21 mouse cellular contexts compared by ENCODE assay signal in genomic region chr4:53262466-53262865, GRCm38 (mm10).
A peak's percentile ranks its signal among the peaks of the same experiment; 100 is the strongest.
DNase-seq lines count a peak whose midpoint lies in the region; ATAC-seq and TF ChIP-seq lines count a peak whose summit lies in the region.
"Had no signal": no experiment of that assay in that cellular context is flagged by ENCODE, and none has a peak within 500 bp of the region (broad histone marks: within the 10 kb centered on the region; RNA-seq: fewer than 3 reads in every experiment).

No protein-coding gene starts in this region.

- ATAC-seq in kidney, embryonic 14.5 days (ENCODE audit: low FRiP score, low TSS enrichment), result no peak
- 0 out of 2 replicates have a peak, but pooled peaks have one; percentile 31 for ATAC-seq in liver, embryonic 16.5 days (ENCODE audit: low read depth)
- no peak for ATAC-seq in liver, postnatal 0 days
- ATAC-seq: forebrain, embryonic 14.5 days; forebrain, embryonic 16.5 days had no signal

- H3K27ac ChIP-seq in kidney, embryonic 14.5 days (ENCODE audit: low read depth, low read length), result no peak overlapping the region
- no peak overlapping the region for H3K27ac ChIP-seq in liver, embryonic 16.5 days (ENCODE audit: low read length)
- no peak overlapping the region for H3K27ac ChIP-seq in liver, postnatal 0 days (ENCODE audit: low read depth)
- H3K27ac ChIP-seq: embryonic facial prominence, embryonic 13.5 days; embryonic facial prominence, embryonic 15.5 days; forebrain, embryonic 10.5 days; forebrain, embryonic 12.5 days had no signal

- DNase-seq in adrenal gland, adult 2 months, result peak; percentile 76
- no peak for DNase-seq in adrenal gland, postnatal 10 days
- peak; percentile 68 for DNase-seq in kidney, adult 9 months
- DNase-seq in liver, postnatal 0 days, result no peak
- DNase-seq: adrenal gland, postnatal 25 days; cerebellum, adult 11 months; cerebellum, adult 18-20 months; cerebellum, adult 8-10 months; cerebellum, adult 9-11 months; cerebellum, postnatal 14 days; cerebellum, postnatal 36 days; embryo, embryonic 11 days had no signal

- no peaks in the 10 kb centered on the region for H3K4me1 ChIP-seq in kidney, embryonic 14.5 days (ENCODE audit: control insufficient read depth, insufficient read depth, low read length)
- peaks cover 2% of the 10 kb centered on the region for H3K4me1 ChIP-seq in liver, embryonic 16.5 days (ENCODE audit: control insufficient read depth, low read depth, low read length)
- H3K4me1 ChIP-seq in liver, postnatal 0 days (ENCODE audit: insufficient read depth), result peaks cover 17% of the 10 kb centered on the region

- no peak overlapping the region for H3K9ac ChIP-seq in kidney, embryonic 14.5 days (ENCODE audit: low read depth, low read length)
- no peak overlapping the region for H3K9ac ChIP-seq in liver, embryonic 16.5 days (ENCODE audit: low read depth, low read length)
- H3K9ac ChIP-seq in liver, postnatal 0 days (replicated peaks), result no peak overlapping the region
- H3K9ac ChIP-seq: embryonic facial prominence, embryonic 13.5 days; embryonic facial prominence, embryonic 15.5 days; forebrain, embryonic 12.5 days had no signal

- 71% methylated on average over 5 of the region's 5 CpGs for WGBS in kidney, embryonic 14.5 days
- 54% methylated on average over 5 of the region's 5 CpGs for WGBS in liver, embryonic 16.5 days (ENCODE audit: insufficient replicate concordance)
- 64% methylated on average over 5 of the region's 5 CpGs for WGBS in liver, postnatal 0 days (ENCODE audit: insufficient replicate concordance)

- no peaks in the 10 kb centered on the region for H3K36me3 ChIP-seq in kidney, embryonic 14.5 days (ENCODE audit: control insufficient read depth, insufficient read depth, low read length)
- no peaks in the 10 kb centered on the region for H3K36me3 ChIP-seq in liver, embryonic 16.5 days (ENCODE audit: control insufficient read depth, insufficient read depth)
- no peaks in the 10 kb centered on the region for H3K36me3 ChIP-seq in liver, postnatal 0 days (replicated peaks; ENCODE audit: insufficient read depth, low read length)
- H3K36me3 ChIP-seq: embryonic facial prominence, embryonic 13.5 days; embryonic facial prominence, embryonic 15.5 days; forebrain, embryonic 10.5 days; forebrain, embryonic 12.5 days had no signal

- H3K4me3 ChIP-seq in kidney, embryonic 14.5 days (ENCODE audit: low read length), result no peak overlapping the region
- no peak overlapping the region for H3K4me3 ChIP-seq in liver, embryonic 16.5 days (ENCODE audit: low read depth, low read length)
- no peak overlapping the region for H3K4me3 ChIP-seq in liver, postnatal 0 days (ENCODE audit: low read depth, low read length)
- H3K4me3 ChIP-seq: embryonic facial prominence, embryonic 13.5 days; embryonic facial prominence, embryonic 15.5 days; erythroblast, embryonic 14.5 days; forebrain, embryonic 10.5 days; forebrain, embryonic 12.5 days had no signal

- H3K9me3 ChIP-seq in kidney, embryonic 14.5 days (ENCODE audit: control insufficient read depth, low read length), result peaks cover 2% of the 10 kb centered on the region; the same call in 1 of the 2 replicates
- H3K9me3 ChIP-seq in liver, embryonic 16.5 days (replicated peaks; ENCODE audit: control insufficient read depth, low read length), result no peaks in the 10 kb centered on the region
- no peaks in the 10 kb centered on the region for H3K9me3 ChIP-seq in liver, postnatal 0 days (ENCODE audit: low read length)
- H3K9me3 ChIP-seq: embryonic facial prominence, embryonic 13.5 days; embryonic facial prominence, embryonic 15.5 days; forebrain, embryonic 10.5 days; forebrain, embryonic 12.5 days had no signal

- no peaks in the 10 kb centered on the region for H3K27me3 ChIP-seq in kidney, embryonic 14.5 days (ENCODE audit: control insufficient read depth, insufficient read depth, low read length)
- no peaks in the 10 kb centered on the region for H3K27me3 ChIP-seq in liver, embryonic 16.5 days (ENCODE audit: control insufficient read depth, insufficient read depth, low read depth, low read length)
- H3K27me3 ChIP-seq in liver, postnatal 0 days (ENCODE audit: insufficient read depth, low read length), result no peaks in the 10 kb centered on the region
- H3K27me3 ChIP-seq: embryonic facial prominence, embryonic 13.5 days; embryonic facial prominence, embryonic 15.5 days; forebrain, embryonic 12.5 days had no signal

- TF ChIP-seq EP300 in liver, postnatal 0 days (IDR thresholded peaks at IDR 0.05; ENCODE audit: low read depth), result no peak

- no peak for TF ChIP-seq CTCF in liver, postnatal 0 days (IDR thresholded peaks at IDR 0.05; ENCODE audit: low read depth)

- no peak overlapping the region for H3K4me2 ChIP-seq in kidney, embryonic 14.5 days (replicated peaks; ENCODE audit: low read depth, low read length)
- no peak overlapping the region for H3K4me2 ChIP-seq in liver, embryonic 16.5 days (ENCODE audit: low read depth, low read length)
- H3K4me2 ChIP-seq in liver, postnatal 0 days (ENCODE audit: low read depth, low read length), result no peak overlapping the region
- H3K4me2 ChIP-seq: embryonic facial prominence, embryonic 13.5 days; embryonic facial prominence, embryonic 15.5 days; forebrain, embryonic 12.5 days had no signal

Comparison
In these comparisons a context has a peak if more than half of its experiments do, and no peak if none do; other contexts are left out.
1. DNase-seq: peak in adrenal gland, adult 2 months (single experiment) and kidney, adult 9 months (single experiment); none in adrenal gland, postnatal 10 days (single experiment) and liver, postnatal 0 days (single experiment).